Mouse (Mus musculus) layer of hippocampus, postnatal 14 days (tissue): ENCODE data around the gene Ddx18. TPM values are rescaled to one million over a fixed set of nuclear protein-coding genes. Genes with fewer than 3 reads are reported as not detected.

Experiments
- DNase-seq, 2 experiments: peaks; one replicate each; pipeline ENCODE4 v3.0.0; 2021 to 2022; ENCODE audit warnings: low spot score in 2 of 2, mixed read lengths in 1 of 2
- long read RNA-seq, 2 experiments: library from polyadenylated mRNA; stranded (forward); transcript quantifications; one replicate each; pipeline ENCODE4 v2.0.0; 2021
- total RNA-seq, 2 experiments: library from RNA; stranded (reverse); gene quantifications; 2 replicates each; pipeline ENCODE4 v1.2.3; 2021

Gene Ddx18
- 10 to 100 TPM; 21.5 to 24.8 TPM for total RNA-seq
- long read RNA-seq, experiment 1, transcript Ddx18-201 (13 exons, 2,258 nt) = major isoform, 14 of 19 reads
- long read RNA-seq, experiment 1, partial matches to known transcripts = 2 of 19 reads
- long read RNA-seq, experiment 1, other reads (novel, unspliced or antisense) = 3 of 19 reads
- long read RNA-seq, experiment 2, transcript Ddx18-201 (13 exons, 2,258 nt) = major isoform, 22 of 27 reads
- long read RNA-seq, experiment 2, partial matches to known transcripts = 2 of 27 reads
- long read RNA-seq, experiment 2, other reads (novel, unspliced or antisense) = 3 of 27 reads

DNA sequence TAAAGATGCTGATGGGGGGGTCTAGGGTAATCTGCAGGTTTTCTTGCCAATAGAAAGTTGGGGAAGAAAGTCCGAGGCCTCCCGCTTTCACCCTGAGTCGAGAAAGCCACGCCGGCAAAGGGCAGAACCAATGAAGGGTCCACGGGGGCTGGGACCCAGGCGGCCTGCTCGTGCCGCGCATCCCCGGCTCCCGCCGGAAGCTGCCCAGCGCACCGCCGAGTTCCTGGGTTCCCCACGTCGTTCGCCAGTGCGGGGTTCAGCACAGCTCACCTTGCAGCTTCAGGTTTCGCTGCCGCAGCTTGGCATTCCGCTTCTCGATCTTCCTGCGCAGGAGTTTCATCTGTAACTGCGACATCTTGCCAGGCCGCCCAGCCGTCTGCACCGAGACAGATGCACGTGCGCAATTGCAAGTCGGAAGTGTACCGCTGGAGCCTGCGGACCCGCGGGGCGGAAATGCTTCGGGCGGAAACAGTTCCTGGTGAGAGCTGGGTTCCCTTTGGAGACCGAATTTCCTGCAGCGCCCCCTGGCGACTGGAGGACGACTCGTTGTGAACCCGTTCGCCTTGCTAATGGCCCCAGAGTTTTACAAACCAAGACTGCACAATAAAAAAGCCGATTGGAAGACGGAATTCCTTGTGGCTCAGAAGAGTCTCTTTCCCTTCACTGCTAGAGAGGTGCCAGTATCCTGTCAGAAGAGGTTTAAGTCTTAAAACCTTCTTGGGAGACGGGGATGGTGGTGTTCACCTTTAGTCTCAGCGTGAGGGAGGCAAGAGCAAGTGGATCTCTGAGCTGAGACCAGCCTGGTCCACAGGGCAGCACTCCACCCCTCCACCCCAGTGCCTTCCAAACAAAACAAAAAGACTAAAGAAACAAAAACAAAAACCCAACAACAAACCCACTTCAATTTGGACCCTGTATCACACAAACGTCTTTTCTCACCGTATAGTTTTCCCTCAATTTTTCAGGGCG is at the start of gene Ddx18:
Gene Ddx18 (minus strand): TSS at position 469 of the 969 bp plus-strand sequence.
- DNase-seq = peak; percentile 97 to 98

DNA sequence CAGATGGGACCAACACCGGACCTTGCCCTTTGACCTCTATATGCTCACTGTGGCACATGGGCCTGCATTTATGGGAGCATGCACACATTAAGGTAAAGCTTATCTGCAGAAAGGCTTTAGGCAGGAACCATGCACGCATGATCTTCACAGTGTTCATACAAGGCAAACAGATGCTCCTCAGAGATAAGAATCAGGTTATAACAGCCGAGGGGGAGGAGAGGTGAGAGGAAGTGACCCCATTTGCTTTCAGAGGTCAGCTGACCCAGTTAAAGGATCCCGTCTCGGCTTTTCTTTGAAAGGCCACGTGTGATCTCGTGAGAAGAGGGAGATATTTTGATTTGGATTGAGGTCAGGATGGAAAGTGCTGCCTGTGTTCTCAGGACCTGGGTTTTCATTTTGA is 40.2 kb upstream of the Ddx18 start:
- DNase-seq = no peak

DNA sequence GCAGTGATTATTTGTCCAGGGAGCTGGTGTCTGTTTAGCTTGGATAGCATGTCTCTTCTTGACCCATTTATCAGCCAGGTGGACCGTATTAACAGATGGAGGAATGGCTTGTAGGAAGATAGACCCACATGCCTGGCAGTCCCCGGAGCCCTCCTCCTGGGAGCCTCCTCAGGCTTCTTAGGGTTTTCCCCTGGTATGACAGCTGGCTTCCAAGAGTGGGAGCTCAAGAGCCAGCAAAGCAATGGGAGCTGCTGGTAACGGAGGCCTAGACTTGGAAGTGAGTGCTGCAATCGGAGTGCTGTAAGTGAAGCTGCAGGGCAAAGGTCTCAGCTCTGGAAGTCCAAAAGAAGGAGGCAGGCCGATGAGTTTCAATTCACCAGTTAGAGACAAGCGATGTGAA is 37.3 kb upstream of the Ddx18 start:
- peak; percentile 14 to 34 for DNase-seq

DNA sequence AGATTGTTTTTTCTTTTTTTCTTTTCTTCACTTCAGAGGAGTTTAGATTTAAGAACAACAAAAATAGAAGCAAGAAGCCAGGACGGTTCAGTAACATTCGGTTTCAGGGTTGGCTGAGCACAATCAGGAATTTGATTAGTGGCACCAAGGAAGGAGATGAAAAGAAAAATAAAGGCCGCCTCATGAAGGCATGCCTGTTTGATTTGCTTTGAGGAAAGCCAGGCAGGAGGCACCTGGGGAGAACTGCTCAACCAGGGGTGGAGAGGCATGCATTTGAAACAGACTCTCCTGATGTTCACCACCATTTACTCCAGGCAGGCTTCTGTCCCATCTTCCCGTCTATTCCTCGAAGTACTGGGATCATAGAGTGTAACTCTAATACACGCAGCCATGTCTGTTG is 34.1 kb upstream of the Ddx18 start:
- DNase-seq = no peak

DNA sequence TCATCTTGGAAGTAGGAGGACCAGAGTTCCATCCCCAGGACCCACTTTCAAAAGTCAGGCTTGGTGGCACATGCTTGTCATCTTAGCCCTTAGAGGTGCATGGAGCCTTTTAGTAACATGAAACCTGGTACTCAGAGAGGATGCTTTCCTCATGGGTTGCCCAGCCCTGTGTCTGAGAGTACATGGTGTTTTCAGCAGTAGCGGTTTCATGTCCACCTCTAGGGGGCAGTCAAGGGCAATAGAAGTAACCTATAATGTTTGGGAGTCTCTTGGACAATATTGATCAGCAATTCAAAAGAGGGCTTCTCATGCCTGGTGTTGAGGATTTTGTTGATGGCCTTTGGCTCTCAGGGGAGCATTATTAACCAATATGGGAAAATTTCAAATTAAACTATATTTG is 33.3 kb upstream of the Ddx18 start:
- peak in 1 of 2 experiments; percentile 42 for DNase-seq

DNA sequence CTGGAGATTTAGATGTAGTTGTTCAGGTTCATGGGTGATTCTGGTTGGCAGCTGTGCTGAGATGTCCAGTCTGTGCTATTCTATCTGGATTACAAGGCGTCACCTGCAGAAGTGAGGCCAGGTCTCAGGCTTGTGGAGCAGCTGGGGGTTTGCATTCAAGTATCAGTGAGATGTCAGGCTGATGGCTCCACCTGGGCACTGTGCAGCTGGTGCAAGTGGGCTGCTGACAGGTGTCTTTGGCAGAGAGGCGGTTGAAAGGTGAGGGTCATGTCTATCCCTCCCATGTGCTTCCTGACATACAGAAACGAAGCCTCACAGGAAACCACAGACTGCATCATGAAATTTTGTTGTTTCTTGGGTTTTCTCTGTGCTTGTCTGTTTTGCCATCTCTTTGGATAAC is 30.6 kb upstream of the Ddx18 start:
- DNase-seq = no peak

DNA sequence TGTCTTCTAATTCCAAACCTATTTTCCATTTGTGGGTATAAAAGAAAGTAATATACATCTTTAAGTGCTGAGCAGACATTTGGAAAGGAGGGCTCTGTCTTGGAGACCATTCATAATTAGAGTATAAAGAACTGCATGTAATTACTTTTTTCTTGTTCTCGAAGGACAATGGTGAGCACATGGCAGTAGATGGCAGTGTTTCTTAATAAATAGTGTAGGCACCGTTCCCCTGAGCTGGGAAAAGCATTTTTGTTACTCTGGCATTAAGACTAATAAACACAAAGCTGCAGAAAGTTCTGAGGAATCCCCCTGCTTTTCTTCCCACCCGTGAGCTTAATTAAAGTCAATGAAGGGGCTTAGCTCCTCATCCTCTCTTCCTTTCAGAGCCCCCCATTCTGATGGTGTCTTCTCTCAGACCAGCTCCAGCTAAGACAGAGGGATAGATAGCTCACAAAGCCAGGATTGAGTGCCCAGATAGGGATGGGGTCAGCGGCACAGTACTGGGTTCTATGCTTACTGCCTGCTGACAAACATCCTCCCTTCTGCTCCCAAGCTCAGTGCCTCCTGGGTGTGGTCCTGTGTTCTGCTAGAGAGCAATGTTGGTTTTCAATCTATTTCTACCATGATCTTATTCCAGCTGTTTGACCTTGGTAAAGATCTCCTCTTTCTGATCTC is 29.3 kb upstream of the Ddx18 start:
- peak in 1 of 2 experiments; percentile 31 for DNase-seq

DNA sequence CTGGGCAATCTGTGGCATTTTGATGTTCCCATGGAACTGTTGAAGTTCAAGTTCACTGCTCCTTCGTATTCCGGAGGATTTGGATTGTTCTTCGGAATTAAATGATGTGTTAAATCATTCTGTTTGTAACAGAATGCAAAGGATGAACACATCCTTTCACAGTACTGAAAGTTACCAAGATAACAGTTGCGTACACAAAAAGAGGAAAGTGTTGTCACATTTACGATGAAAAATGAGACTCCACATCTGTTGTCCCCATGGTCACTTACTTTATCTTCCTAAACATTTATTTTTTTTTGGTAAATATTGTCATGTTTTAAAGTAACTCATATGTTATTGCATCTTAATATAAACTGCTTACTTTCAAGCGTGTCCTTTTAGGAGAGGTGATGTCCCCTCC is 17.0 kb upstream of the Ddx18 start:
- no peak for DNase-seq

DNA sequence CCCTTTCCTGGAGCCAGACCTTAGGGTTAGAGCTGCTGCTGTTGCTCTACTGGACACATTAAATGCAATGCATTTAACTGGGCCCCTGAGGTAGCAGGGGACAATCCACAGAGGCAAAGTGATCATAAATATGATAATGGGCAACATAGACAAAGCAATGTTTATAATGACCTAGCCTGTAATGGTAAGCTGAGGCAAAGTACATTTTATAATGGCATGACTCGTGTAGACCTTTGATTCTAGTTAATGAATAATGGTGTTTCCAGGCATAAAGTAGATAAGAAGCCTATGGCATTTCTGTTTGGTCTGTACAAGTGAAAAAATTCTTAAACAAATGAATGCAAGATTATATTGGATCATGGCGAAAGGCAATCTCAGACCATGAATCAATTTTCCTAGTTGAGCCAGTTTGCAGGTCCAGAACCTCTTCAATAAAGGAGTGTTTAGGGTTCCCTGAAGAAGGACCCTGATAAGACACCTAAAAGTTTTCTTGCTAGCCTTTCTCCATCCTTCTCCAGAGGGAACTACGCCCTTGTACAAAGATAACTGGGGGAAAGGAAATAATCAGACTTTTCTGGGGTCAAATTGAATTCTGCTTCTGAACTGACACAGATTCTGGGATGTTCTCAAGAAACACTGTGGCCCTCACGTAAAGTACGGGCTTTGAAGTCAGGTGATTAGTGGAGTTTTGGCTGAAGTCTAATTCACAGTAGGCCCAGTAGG is 13.5 kb upstream of the Ddx18 start:
- no peak for DNase-seq

DNA sequence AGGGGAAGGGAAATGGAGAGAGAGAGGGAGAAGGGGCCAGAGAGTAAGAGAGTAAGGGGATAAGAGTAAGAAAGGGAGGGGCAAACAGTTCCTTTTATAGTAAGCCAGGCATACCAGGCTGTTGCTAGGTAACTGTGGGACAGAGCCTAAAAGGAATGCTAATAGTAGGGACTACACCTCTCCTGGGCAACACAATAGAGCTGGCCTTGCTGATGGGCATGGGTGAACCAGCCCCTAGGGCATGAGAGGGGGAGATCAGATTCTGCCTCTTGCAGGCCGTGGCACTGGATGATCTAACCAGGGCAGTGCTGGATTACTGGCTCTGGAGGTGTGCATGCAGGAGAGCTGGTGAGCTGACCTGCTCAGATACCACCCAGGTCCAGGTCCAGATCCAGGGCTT is 9.7 kb upstream of the Ddx18 start:
- no peak for DNase-seq

DNA sequence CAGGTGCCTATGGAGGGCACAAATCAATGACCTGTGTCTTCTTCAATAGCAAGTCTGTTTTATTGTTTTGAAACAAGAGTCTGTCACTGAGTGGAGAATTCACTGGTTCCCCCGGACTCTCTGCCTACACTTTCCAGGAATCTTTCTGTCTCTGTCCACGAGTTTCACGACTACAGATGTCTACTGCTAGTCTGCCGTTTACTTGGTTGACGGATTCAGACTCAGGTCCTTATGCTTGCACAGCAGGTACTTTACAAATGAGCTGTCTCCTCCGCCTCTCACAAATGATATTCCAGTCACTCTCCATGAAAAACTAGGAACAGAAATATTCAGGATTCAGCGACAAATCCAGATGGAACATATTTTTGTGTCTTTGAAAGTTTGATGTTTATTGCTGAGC is 2.7 kb upstream of the Ddx18 start:
- peak in 1 of 2 experiments; percentile 19 for DNase-seq

DNA sequence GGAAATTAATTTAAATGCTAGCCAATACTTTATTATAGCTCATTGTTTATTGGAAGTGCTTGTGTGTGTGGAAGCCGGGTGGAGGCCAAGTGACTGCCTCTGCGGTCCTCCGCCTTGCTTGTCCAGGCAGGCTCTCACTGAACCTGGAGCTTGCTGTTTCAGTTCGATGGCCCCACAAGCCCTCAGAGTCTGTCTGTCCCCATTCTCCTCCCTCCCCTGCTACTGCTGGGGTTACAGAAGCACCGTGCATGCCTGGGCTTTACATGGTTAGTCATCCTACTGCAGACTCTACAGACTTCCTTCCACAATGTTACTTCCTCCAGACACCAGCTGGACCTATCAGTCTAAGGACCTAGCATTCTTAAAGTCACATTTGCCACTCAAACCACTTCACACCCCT is 9.9 kb downstream of the Ddx18 start:
- no peak for DNase-seq

DNA sequence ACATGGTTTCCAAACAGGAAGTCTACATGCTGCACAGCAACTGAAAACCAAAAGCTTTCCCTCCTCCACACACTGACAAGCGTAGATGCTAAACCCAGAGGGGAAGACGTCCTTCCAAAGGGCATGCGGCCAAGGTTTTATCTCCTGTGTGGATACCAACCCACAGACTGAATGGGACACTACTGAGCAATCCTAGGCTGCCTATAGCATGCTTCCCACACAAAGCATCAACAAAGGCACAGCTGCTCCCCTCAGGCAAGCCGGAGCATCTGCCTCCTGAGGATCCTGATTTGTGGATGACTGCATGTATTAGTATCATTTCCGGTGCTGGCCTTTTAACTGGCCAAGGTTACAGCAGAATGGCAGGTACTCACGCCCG is 16.3 kb downstream of the Ddx18 start:
- DNase-seq = peak; percentile 20 to 22

DNA sequence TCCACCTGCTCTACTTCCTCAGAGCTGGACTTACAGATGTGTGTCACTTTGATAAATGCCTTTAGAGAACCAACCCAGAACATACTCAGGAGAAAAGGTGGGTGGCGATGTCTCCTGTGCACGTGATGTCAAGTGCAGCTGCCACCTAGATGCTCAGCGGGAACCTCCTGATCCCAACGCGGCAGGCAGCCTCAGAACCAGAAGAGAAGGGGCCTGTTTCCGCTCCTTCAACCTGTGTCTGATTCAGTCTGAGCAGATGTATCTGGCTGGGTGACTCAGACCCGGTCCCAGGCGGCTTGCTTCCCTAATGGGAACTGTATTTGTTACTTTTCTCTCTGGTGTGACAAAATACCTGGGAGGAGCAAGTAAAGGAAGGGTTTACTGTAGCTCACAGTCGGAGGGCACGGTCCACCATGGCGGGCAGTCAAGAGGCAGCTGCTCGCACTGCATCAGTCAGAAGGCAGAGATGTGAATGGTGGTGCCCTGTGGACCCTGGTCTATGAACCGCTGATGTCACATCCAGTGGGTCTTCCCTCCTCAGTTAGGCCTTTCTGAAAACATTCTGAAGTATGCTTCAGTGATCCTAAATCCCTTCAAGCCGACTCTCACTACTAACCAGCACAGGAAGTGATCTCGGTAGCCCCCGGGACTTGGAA is 16.9 kb downstream of the Ddx18 start:
- no peak for DNase-seq

DNA sequence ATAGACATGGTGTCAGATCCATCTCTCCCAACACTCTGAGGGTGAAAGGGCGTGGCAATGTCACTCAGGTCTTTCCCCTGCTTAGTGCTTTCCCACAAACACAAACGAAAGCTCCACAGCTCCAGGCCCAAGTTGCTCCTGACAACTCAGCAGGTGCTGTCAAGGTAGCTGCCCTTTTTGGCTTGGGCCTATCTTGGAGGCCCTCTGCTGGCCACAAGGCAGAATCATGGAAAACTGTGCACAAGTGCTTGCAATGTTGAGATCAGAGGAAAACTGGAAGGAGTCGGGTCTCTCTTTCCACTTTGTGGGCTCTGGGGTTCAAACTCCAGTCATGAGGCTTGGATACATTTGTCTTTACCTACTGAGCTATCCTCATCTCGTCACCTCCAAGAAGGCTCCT is 18.3 kb downstream of the Ddx18 start:
- DNase-seq = no peak

DNA sequence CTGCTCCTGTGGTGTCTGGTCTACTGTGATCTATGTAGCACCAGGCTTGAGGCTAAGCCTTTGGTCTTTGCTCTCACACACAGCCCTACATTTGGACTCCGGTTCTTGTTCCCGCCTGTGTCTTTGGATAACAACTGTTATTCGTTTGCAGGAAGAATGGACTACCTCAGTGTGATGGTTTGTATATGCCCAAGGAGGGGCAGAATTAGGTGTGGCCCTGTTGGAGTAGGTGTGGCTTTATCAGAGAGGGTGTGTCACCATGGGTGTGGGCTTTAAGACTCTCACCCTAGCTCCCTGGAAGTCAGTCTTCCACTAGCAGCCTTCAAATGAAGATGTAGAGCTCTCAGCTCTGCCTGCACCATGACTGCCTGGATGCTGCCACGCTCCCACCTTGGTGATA is 19.1 kb downstream of the Ddx18 start:
- DNase-seq = no peak

DNA sequence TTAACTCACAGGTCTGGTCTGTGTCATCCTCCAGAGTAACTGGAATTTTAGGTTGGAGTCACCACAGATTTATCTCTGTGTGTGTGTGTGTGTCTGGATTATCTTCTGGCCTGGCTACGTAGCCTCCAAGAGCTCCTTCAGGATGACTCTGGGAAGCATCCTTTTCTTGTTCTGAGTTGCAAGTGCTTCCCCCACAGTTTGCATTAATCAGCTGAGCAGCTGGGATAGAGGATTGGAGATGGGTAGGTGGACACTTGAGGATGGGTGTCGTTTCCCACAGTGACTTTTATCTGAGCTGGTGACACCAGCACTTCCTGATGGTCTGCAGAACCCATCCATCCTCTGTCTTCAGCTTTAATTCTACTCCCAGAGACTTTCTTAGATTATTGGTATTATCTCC is 20.9 kb downstream of the Ddx18 start:
- DNase-seq = peak in 1 of 2 experiments; percentile 20

DNA sequence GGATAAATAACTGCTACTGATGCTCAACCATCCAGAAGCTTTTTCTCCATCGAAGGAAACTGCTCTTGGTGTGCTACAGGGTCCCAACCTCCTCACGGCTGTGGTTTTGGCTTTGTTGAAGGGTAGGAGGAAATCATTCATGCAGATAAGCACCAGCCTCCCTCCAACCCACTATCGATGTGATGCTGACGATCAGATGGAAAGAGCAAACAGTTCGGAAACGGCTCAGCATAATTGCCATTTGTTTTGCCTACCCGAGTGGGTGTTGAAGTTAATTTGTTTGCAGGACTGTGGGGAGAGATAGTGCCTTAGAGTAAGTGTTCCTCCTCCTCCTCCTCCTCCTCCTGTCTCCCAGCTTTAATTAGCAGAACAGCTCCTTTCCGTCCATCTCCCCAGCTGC is 27.4 kb downstream of the Ddx18 start:
- DNase-seq = peak in 1 of 2 experiments; percentile 40

DNA sequence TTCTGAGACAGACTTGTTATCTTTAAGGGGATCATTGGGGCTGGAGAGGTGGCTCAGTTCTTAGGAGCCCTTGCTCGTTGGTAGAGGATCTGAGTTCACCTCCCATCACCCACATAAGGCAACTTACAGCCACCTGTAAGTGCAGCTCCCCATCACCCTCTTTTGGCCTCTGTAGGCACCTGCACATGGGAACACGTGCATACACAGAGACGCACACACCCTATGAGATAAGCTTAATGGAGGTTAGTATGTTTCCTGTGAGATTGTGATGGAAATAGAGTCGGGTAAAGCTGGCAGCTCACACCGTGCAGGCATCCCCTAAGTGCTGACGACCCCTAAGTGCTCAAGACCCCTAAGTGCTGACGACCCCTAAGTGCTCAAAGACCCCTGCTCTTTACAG is 36.4 kb downstream of the Ddx18 start:
- DNase-seq = no peak

DNA sequence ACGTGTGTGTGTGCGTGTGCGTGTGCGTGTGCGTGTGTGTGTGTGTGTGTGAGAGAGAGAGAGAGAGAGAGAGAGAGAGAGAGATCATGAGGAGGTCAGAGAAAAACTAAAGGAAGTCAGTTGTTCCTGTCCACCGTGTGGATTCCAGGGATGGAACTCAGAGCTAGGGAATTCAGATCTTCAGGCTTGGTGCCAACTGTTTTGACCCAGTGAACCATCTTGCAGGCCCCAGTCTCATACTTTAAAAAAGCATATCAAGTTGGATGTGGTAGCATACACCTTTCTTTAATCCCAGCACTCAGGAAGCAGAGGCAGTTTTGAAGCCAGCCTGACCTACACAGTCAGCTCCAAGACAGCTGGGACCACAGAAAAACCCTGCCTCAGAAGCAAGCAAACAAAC is 38.5 kb downstream of the Ddx18 start:
- DNase-seq = no peak

DNA sequence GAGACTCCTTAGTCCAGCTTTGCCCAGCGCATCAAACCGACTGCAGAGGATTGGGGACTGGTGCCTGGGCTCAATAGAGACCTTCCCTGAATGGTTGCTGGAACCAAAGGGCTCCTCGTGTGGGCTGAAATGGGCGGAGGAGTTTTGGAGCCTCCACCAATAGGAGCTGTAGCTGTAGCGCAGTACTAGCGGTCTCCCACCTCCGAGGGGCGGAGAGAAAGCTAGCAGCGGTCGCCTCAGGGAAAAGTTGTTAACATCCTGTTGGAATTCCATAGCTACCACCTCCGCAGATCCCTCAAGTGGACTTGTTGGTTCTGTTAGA is 39.4 kb downstream of the Ddx18 start, which contains the start of gene Htr5b:
Gene Htr5b (minus strand): TSS at position 67 of the 322 bp plus-strand sequence.
- DNase-seq = peak in 1 of 2 experiments; percentile 59
